Mouse (Mus musculus) C2C12 (cell line): Measurements from ENCODE around the gene Vwa3b.

ENCODE experiments used
- CEBPB ChIP-seq: IDR thresholded peaks from one replicate; pipeline ENCODE4 v1.6.1; 2011; ENCODE audit warnings: low read depth, mild to moderate bottlenecking, control low read depth, moderate library complexity
- CTCF ChIP-seq: IDR thresholded peaks from one replicate; pipeline ENCODE4 v1.5.1; 2011; ENCODE audit not compliant: control insufficient read depth, insufficient read depth, insufficient read length
- MYOD1 ChIP-seq: IDR thresholded peaks from one replicate; pipeline ENCODE4 v1.6.1; 2011; ENCODE audit warnings: low read depth; ENCODE audit not compliant: control insufficient read depth, insufficient read length
- MYOG ChIP-seq: IDR thresholded peaks from one replicate; pipeline ENCODE4 v1.6.1; 2011; ENCODE audit not compliant: control insufficient read depth, insufficient read length; ENCODE audit errors: extremely low read depth
- USF1 ChIP-seq: IDR thresholded peaks from one replicate; pipeline ENCODE4 v1.6.1; 2011; ENCODE audit warnings: low read depth, mild to moderate bottlenecking, control low read depth, moderate library complexity

GRCm38 (mm10) chr1:36988161-36988560, 38.2 kb upstream of the Vwa3b start:
- TF ChIP-seq CTCF (no peak), CEBPB (no peak), USF1 (no peak), MYOD1 (no peak), MYOG (no peak)
